Mouse (Mus musculus) forebrain, embryonic 14.5 days (tissue): ENCODE measurements around the gene Eef1a1. TPM values are rescaled to one million over a fixed set of nuclear protein-coding genes. Genes with fewer than 3 reads are reported as not detected.
"Not testable (repeated sequence)": the region's sequence is repeated elsewhere in the genome, so short reads cannot be mapped to it uniquely, and the experiment has no call there.

ENCODE experiments used
- ATAC-seq: fragments of 200-750 bp; cut with Nextera tagmentation; 2 replicates; pipeline ENCODE4 v1.8.0; 2017; ENCODE audit warnings: mild to moderate bottlenecking, moderate library complexity
- DNase-seq: peaks from one replicate; pipeline ENCODE4 v3.0.0-alpha.2; 2015; ENCODE audit warnings: low spot score
- H3K27ac ChIP-seq: fragments of 300-500 bp; sonication (generic); 2 replicates; pipeline ENCODE4 v1.5.1; 2014; ENCODE audit warnings: low read depth, mild to moderate bottlenecking, control low read depth, low read length, moderate library complexity
- H3K27me3 ChIP-seq: fragments of 300-500 bp; sonication (generic); replicated peaks from 2 replicates; pipeline ENCODE4 v1.6.1; 2014; ENCODE audit warnings: low read length, control low read depth, mixed read lengths; ENCODE audit not compliant: control insufficient read depth, insufficient read depth
- H3K36me3 ChIP-seq: fragments of 300-500 bp; sonication (generic); 2 replicates; pipeline ENCODE4 v1.6.1; 2014; ENCODE audit warnings: low read length, control low read depth; ENCODE audit not compliant: control insufficient read depth, insufficient read depth
- H3K4me1 ChIP-seq: fragments of 300-500 bp; sonication (generic); 2 replicates; pipeline ENCODE4 v1.6.1; 2014; ENCODE audit warnings: antibody characterized with exemption, low read length, control low read depth; ENCODE audit not compliant: control insufficient read depth, insufficient read depth
- H3K4me2 ChIP-seq: fragments of 300-500 bp; sonication (generic); 2 replicates; pipeline ENCODE4 v1.6.1; 2014; ENCODE audit warnings: mild to moderate bottlenecking, control low read depth, low read length
- H3K4me3 ChIP-seq: fragments of 300-500 bp; sonication (generic); 2 replicates; pipeline ENCODE4 v1.5.1; 2014; ENCODE audit warnings: low read depth, low read length, control low read depth
- H3K9ac ChIP-seq: fragments of 300-500 bp; sonication (generic); 2 replicates; pipeline ENCODE4 v1.6.1; 2014; ENCODE audit warnings: mild to moderate bottlenecking, low read length, control low read depth, moderate library complexity
- H3K9me3 ChIP-seq: fragments of 300-500 bp; sonication (generic); replicated peaks from 2 replicates; pipeline ENCODE4 v1.6.1; 2016; ENCODE audit warnings: low read length, control low read depth, mixed read lengths; ENCODE audit not compliant: control insufficient read depth
- WGBS: fragments of 180-500 bp; shearing (Covaris S2); extraction: QIAGEN DNeasy Blood & Tissue Kit; methylation state at CpG from one replicate; pipeline ENCODE4 v1.1.7; 2014; 5-methylcytosine and 5-hydroxymethylcytosine counted together
- polyA plus RNA-seq: library from polyadenylated mRNA; unstranded; fragments of >200 nt; fragmentation: Nextera tagmentation; extraction: Ambion mirVana; gene quantifications from 2 replicates; pipeline ENCODE4 v1.2.1, GENCODE M21; 2014

Eef1a1 gene
- polyA plus RNA-seq, 1 experiment from 2014 or later = 5,265 TPM

GRCm38 (mm10) chr9:78527301-78527761 is 38.4 kb upstream of the Eef1a1 start:
- peak overlapping the region; percentile 90 for H3K4me2 ChIP-seq
- WGBS = under 1% methylated on average over 24 of the region's 24 CpGs
- ATAC-seq (peak; percentile 73), DNase-seq (peak; percentile 80)
- peaks cover 3% of the 10 kb centered on the region for H3K4me1 ChIP-seq
- no peaks in the 10 kb centered on the region for H3K27me3 ChIP-seq
- H3K9me3 ChIP-seq = no peaks in the 10 kb centered on the region
- H3K9ac ChIP-seq = peak overlapping the region; percentile 64
- H3K4me3 ChIP-seq = peak overlapping the region; percentile 45
- peak overlapping the region; percentile 74; the same call in 1 of the 2 replicates for H3K27ac ChIP-seq
- 0 out of 2 replicates have a peak, but pooled peaks cover 5% of the 10 kb centered on the region for H3K36me3 ChIP-seq

- no peak overlapping the region for H3K27ac ChIP-seq
- no peak overlapping the region for H3K4me3 ChIP-seq
- H3K4me2 ChIP-seq = no peak overlapping the region
- no peaks in the 10 kb centered on the region for H3K9me3 ChIP-seq
- 88% methylated on average over 2 of the region's 2 CpGs for WGBS
- 0 out of 2 replicates have a peak, but pooled peaks cover 5% of the 10 kb centered on the region for H3K36me3 ChIP-seq
- H3K27me3 ChIP-seq = no peaks in the 10 kb centered on the region
- no peak for DNase-seq
- peaks cover 7% of the 10 kb centered on the region for H3K4me1 ChIP-seq
- no peak for ATAC-seq
- no peak overlapping the region for H3K9ac ChIP-seq
These were observed 37.3 kb upstream of the Eef1a1 start for GRCm38 (mm10) chr9:78526206-78526605.

- 0 out of 2 replicates have a peak, but pooled peaks cover 5% of the 10 kb centered on the region for H3K36me3 ChIP-seq
- no peak overlapping the region for H3K4me2 ChIP-seq
- H3K27me3 ChIP-seq = no peaks in the 10 kb centered on the region
- no peak overlapping the region for H3K9ac ChIP-seq
- ATAC-seq (no peak), DNase-seq (no peak)
- no peak overlapping the region for H3K4me3 ChIP-seq
- 87% methylated on average over 17 of the region's 17 CpGs for WGBS
- H3K9me3 ChIP-seq = no peaks in the 10 kb centered on the region
- peaks cover 7% of the 10 kb centered on the region for H3K4me1 ChIP-seq
- H3K27ac ChIP-seq = no peak overlapping the region
These were observed 36.6 kb upstream of the Eef1a1 start for GRCm38 (mm10) chr9:78525451-78526135.

DNA sequence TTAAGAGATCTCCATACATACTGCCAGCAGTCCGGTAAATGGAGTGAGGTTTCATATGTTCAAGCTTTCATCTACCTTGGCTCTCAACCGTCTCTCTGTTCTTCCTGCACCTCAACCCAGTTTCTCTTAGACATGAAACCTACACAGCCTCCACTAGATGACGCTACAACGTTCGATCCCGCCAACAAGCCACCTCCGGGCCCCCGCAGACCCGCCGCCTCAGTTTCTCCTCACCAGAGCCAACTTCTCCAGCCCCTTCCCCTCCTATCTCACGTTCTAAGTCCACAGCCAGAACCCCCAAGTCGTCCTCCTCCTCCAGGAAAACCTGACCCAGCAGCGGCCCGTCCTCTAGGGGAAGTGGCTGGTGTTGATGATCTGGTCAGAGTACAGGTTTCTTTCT is 32.7 kb upstream of the Eef1a1 start:
- ATAC-seq (no peak), DNase-seq (peak; percentile 62)
- WGBS = 18% methylated on average over 14 of the region's 14 CpGs
- 0 out of 2 replicates have a peak overlapping the region, but pooled peaks have one; percentile 74 for H3K27ac ChIP-seq
- no peaks in the 10 kb centered on the region for H3K27me3 ChIP-seq
- H3K9me3 ChIP-seq = no peaks in the 10 kb centered on the region
- H3K4me1 ChIP-seq = peaks cover 4% of the 10 kb centered on the region; the same call in 1 of the 2 replicates
- H3K36me3 ChIP-seq = 0 out of 2 replicates have a peak, but pooled peaks cover 5% of the 10 kb centered on the region
- H3K9ac ChIP-seq = peak overlapping the region; percentile 65
- peak overlapping the region; percentile 44 for H3K4me3 ChIP-seq
- H3K4me2 ChIP-seq = peak overlapping the region; percentile 87

GRCm38 (mm10) chr9:78520780-78521601 is 32.0 kb upstream of the Eef1a1 start:
- Histone ChIP-seq H3K27me3 (no peaks in the 10 kb centered on the region), H3K36me3 (0 out of 2 replicates have a peak, but pooled peaks cover 5% of the 10 kb centered on the region), H3K27ac (peak overlapping the region; percentile 74), H3K4me2 (peak overlapping the region; percentile 87), H3K4me3 (peak overlapping the region; percentile 44), H3K4me1 (peaks cover 4% of the 10 kb centered on the region; the same call in 1 of the 2 replicates), H3K9me3 (no peaks in the 10 kb centered on the region), H3K9ac (peak overlapping the region; percentile 65)
- DNase-seq (peak; percentile 75), ATAC-seq (peak; percentile 66)
- 1% methylated on average over 40 of the region's 40 CpGs for WGBS

DNA sequence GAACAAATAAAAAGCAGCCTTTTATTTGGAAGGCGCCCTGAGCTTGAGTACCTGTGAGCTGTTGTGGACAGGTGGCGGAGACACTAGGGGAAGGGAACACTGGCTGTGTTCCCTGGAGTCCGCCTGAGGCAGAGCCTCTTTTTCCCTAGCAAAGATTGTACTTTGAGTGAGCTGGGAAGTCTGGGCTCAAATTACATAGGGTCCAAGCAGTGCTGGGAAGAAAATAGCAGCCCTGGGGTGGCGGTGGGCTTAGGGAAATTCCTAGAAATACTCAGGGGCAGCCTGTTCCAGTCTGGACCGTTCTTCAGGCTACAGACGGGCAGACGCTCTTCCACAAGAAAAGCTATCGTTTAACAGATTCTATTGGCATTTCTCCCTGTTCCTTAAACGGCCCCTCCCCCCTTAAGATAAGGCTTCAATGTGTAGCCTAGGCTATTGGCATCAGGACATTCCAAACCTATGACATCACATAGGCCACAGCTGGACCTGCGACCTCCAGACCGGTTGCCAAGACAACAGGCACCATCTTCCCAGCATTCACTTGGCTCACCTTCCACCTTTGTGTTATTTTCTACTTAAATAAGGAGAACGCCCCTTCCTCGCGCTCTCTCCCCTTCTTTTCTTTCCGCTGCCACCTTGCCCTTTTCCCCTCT is 31.3 kb upstream of the Eef1a1 start:
- Histone ChIP-seq H3K4me1 (peaks cover 4% of the 10 kb centered on the region; the same call in 1 of the 2 replicates), H3K27ac (peak overlapping the region; percentile 74), H3K27me3 (no peaks in the 10 kb centered on the region), H3K4me3 (peak overlapping the region; percentile 44), H3K4me2 (peak overlapping the region; percentile 87), H3K36me3 (0 out of 2 replicates have a peak, but pooled peaks cover 5% of the 10 kb centered on the region), H3K9ac (peak overlapping the region; percentile 65), H3K9me3 (no peaks in the 10 kb centered on the region)
- WGBS = 1% methylated on average over 15 of the region's 15 CpGs
- DNase-seq (peak; percentile 89), ATAC-seq (peak; percentile 83)

GRCm38 (mm10) chr9:78517237-78517636 is 28.3 kb upstream of the Eef1a1 start:
- H3K9ac ChIP-seq, H3K27ac ChIP-seq, DNase-seq, ATAC-seq, H3K36me3 ChIP-seq, H3K4me3 ChIP-seq, H3K9me3 ChIP-seq, H3K4me1 ChIP-seq, H3K4me2 ChIP-seq, H3K27me3 ChIP-seq: not testable (repeated sequence)
- WGBS = 67% methylated on average over 3 of the region's 3 CpGs

GRCm38 (mm10) chr9:78516125-78516524 is 27.2 kb upstream of the Eef1a1 start:
- Histone ChIP-seq H3K27ac (no peak overlapping the region), H3K4me1 (no peaks in the 10 kb centered on the region), H3K9me3 (no peaks in the 10 kb centered on the region), H3K27me3 (no peaks in the 10 kb centered on the region), H3K4me3 (no peak overlapping the region), H3K36me3 (no peaks in the 10 kb centered on the region), H3K4me2 (no peak overlapping the region), H3K9ac (no peak overlapping the region)
- no peak for DNase-seq
- WGBS = 83% methylated on average over 3 of the region's 3 CpGs
- ATAC-seq = no peak
